23 mouse cellular contexts compared by ENCODE assay signal in genomic region chr1:170164053-170164614, GRCm38 (mm10). TPM values are rescaled to one million over a fixed set of nuclear protein-coding genes. Genes with fewer than 3 reads are reported as not detected.
DNase-seq lines count a peak whose midpoint lies in the region; ATAC-seq and TF ChIP-seq lines count a peak whose summit lies in the region.
"Had no signal": no experiment of that assay in that cellular context is flagged by ENCODE, and none has a peak within 500 bp of the region (broad histone marks: within the 10 kb centered on the region; RNA-seq: fewer than 3 reads in every experiment).

No protein-coding gene starts in this region.

- no peak for TF ChIP-seq CTCF in lung, postnatal 0 days (IDR thresholded peaks at IDR 0.05)
- no peak for TF ChIP-seq CTCF in lung, adult 2 months (IDR thresholded peaks at IDR 0.05; ENCODE audit: insufficient read depth, low read length)
- TF ChIP-seq CTCF in intestine, postnatal 0 days (IDR thresholded peaks at IDR 0.05; ENCODE audit: low read depth) = no peak

- no peaks in the 10 kb centered on the region for H3K27me3 ChIP-seq in kidney, embryonic 15.5 days
- H3K27me3 ChIP-seq in lung, postnatal 0 days (replicated peaks; ENCODE audit: insufficient read depth, low read length) = no peaks in the 10 kb centered on the region
- no peaks in the 10 kb centered on the region for H3K27me3 ChIP-seq in intestine, postnatal 0 days (replicated peaks; ENCODE audit: control insufficient read depth, insufficient read depth, low read length)
- no peaks in the 10 kb centered on the region for H3K27me3 ChIP-seq in stomach, embryonic 16.5 days (ENCODE audit: control insufficient read depth, insufficient read depth, low read length)
- H3K27me3 ChIP-seq in hindbrain, embryonic 10.5 days (ENCODE audit: insufficient read depth, poor library complexity, severe bottlenecking) = no peaks in the 10 kb centered on the region
- H3K27me3 ChIP-seq: embryonic facial prominence, embryonic 12.5 days; forebrain, embryonic 15.5 days; hindbrain, embryonic 12.5 days; liver, embryonic 15.5 days; midbrain, embryonic 15.5 days had no signal

- H3K4me1 ChIP-seq in kidney, embryonic 15.5 days = peaks cover 6% of the 10 kb centered on the region; the same call in 1 of the 2 replicates
- H3K4me1 ChIP-seq in lung, postnatal 0 days (ENCODE audit: insufficient read depth, low read depth, low read length) = peaks cover 8% of the 10 kb centered on the region; the same call in 1 of the 2 replicates
- H3K4me1 ChIP-seq in lung, adult 2 months (ENCODE audit: control insufficient read depth, insufficient read depth, low read length) = peaks cover 14% of the 10 kb centered on the region
- no peaks in the 10 kb centered on the region; the same call in 1 of the 2 replicates for H3K4me1 ChIP-seq in intestine, postnatal 0 days (replicated peaks; ENCODE audit: control insufficient read depth, insufficient read depth, low read length)
- peaks cover 5% of the 10 kb centered on the region for H3K4me1 ChIP-seq in stomach, embryonic 16.5 days (ENCODE audit: control insufficient read depth, insufficient read depth, low read length)
- H3K4me1 ChIP-seq in hindbrain, embryonic 10.5 days (replicated peaks) = peaks cover 7% of the 10 kb centered on the region
- H3K4me1 ChIP-seq: embryonic facial prominence, embryonic 12.5 days; forebrain, embryonic 15.5 days; midbrain, embryonic 15.5 days had no signal

- WGBS in kidney, embryonic 15.5 days = 79% methylated on average over 2 of the region's 2 CpGs
- WGBS in lung, postnatal 0 days = 76% methylated on average over 2 of the region's 2 CpGs
- WGBS in lung, adult 2 months = 69% methylated on average over 2 of the region's 2 CpGs
- WGBS in intestine, postnatal 0 days = 54% methylated on average over 2 of the region's 2 CpGs
- WGBS in stomach, embryonic 16.5 days = 59% methylated on average over 2 of the region's 2 CpGs
- 84% methylated on average over 2 of the region's 2 CpGs for WGBS in hindbrain, embryonic 10.5 days

- H3K27ac ChIP-seq in kidney, embryonic 15.5 days = peak overlapping the region; percentile 14; the same call in 1 of the 2 replicates
- peak overlapping the region; percentile 20; the same call in 1 of the 2 replicates for H3K27ac ChIP-seq in lung, postnatal 0 days (ENCODE audit: low read length)
- H3K27ac ChIP-seq in intestine, postnatal 0 days (ENCODE audit: low read depth, low read length) = no peak overlapping the region
- H3K27ac ChIP-seq in stomach, embryonic 16.5 days (ENCODE audit: low read length) = peak overlapping the region; percentile 73
- no peak overlapping the region for H3K27ac ChIP-seq in hindbrain, embryonic 10.5 days
- H3K27ac ChIP-seq: embryonic facial prominence, embryonic 12.5 days; forebrain, embryonic 15.5 days; hindbrain, embryonic 12.5 days; hindbrain, postnatal 0 days; liver, embryonic 15.5 days; midbrain, embryonic 15.5 days had no signal

- DNase-seq in kidney, postnatal 4 days = no peak
- no peak for DNase-seq in lung, postnatal 0 days (ENCODE audit: low spot score)
- no peak for DNase-seq in lung, adult 2 months
- no peak for DNase-seq in hindbrain, embryonic 10.5 days (ENCODE audit: low spot score)
- DNase-seq in frontal cortex, postnatal 14 days (ENCODE audit: low spot score in 2 of 2) = no peak
- DNase-seq: adrenal gland, postnatal 10 days; B cell, adult 2 months; cerebellum, adult 11 months; cerebellum, adult 9-10 months; embryo, embryonic 11 days; gastrocnemius, postnatal 10 days; layer of hippocampus, postnatal 36 days; liver; right cerebral cortex, adult 18-20 months had no signal

- H3K9me3 ChIP-seq in kidney, embryonic 15.5 days (replicated peaks) = no peaks in the 10 kb centered on the region
- no peaks in the 10 kb centered on the region for H3K9me3 ChIP-seq in lung, postnatal 0 days (ENCODE audit: low read length)
- no peaks in the 10 kb centered on the region for H3K9me3 ChIP-seq in intestine, postnatal 0 days (ENCODE audit: control insufficient read depth)
- H3K9me3 ChIP-seq in stomach, embryonic 16.5 days (replicated peaks; ENCODE audit: control insufficient read depth, low read length) = no peaks in the 10 kb centered on the region
- H3K9me3 ChIP-seq in hindbrain, embryonic 10.5 days = no peaks in the 10 kb centered on the region
- H3K9me3 ChIP-seq: embryonic facial prominence, embryonic 12.5 days; forebrain, embryonic 15.5 days; hindbrain, embryonic 12.5 days; liver, embryonic 15.5 days; midbrain, embryonic 15.5 days had no signal

- TF ChIP-seq POLR2A in lung, adult 2 months (IDR thresholded peaks at IDR 0.05; ENCODE audit: borderline replicate concordance, extremely low read depth, low read depth, low read length) = no peak

- no peak overlapping the region for H3K4me3 ChIP-seq in kidney, embryonic 15.5 days (replicated peaks)
- no peak overlapping the region for H3K4me3 ChIP-seq in lung, postnatal 0 days (ENCODE audit: low read depth, low read length)
- H3K4me3 ChIP-seq in lung, adult 2 months (replicated peaks; ENCODE audit: extremely low read depth, low read depth, low read length) = no peak overlapping the region
- no peak overlapping the region for H3K4me3 ChIP-seq in intestine, postnatal 0 days (ENCODE audit: low read depth, low read length)
- no peak overlapping the region for H3K4me3 ChIP-seq in stomach, embryonic 16.5 days (replicated peaks; ENCODE audit: low read length)
- H3K4me3 ChIP-seq in hindbrain, embryonic 10.5 days = no peak overlapping the region
- H3K4me3 ChIP-seq: embryonic facial prominence, embryonic 12.5 days; forebrain, embryonic 15.5 days; hindbrain, embryonic 12.5 days; liver, embryonic 15.5 days; midbrain, embryonic 15.5 days had no signal

- H3K4me2 ChIP-seq in kidney, embryonic 15.5 days = no peak overlapping the region
- H3K4me2 ChIP-seq in lung, postnatal 0 days (replicated peaks; ENCODE audit: low read depth, low read length) = no peak overlapping the region
- H3K4me2 ChIP-seq in intestine, postnatal 0 days (replicated peaks; ENCODE audit: low read depth) = no peak overlapping the region
- no peak overlapping the region for H3K4me2 ChIP-seq in stomach, embryonic 16.5 days (ENCODE audit: low read depth, low read length)
- H3K4me2 ChIP-seq: embryonic facial prominence, embryonic 12.5 days; forebrain, embryonic 15.5 days; hindbrain, embryonic 12.5 days; liver, embryonic 15.5 days; midbrain, embryonic 15.5 days had no signal

- ATAC-seq in kidney, embryonic 15.5 days (replicated peaks; ENCODE audit: low FRiP score) = 0 out of 2 replicates have a peak, but pooled peaks have one; percentile 43
- no peak for ATAC-seq in lung, postnatal 0 days
- peak; percentile 49; the same call in 1 of the 2 replicates for ATAC-seq in intestine, postnatal 0 days
- ATAC-seq in stomach, embryonic 16.5 days (ENCODE audit: insufficient read depth, low FRiP score) = no peak
- ATAC-seq: forebrain, embryonic 15.5 days; hindbrain, postnatal 0 days; midbrain, embryonic 15.5 days had no signal

- peaks cover 44% of the 10 kb centered on the region for H3K36me3 ChIP-seq in kidney, embryonic 15.5 days
- peaks cover 6% of the 10 kb centered on the region; the same call in 1 of the 2 replicates for H3K36me3 ChIP-seq in lung, postnatal 0 days (ENCODE audit: insufficient read depth, low read length)
- H3K36me3 ChIP-seq in intestine, postnatal 0 days (ENCODE audit: control insufficient read depth, insufficient read depth) = peaks cover 17% of the 10 kb centered on the region
- H3K36me3 ChIP-seq in stomach, embryonic 16.5 days (ENCODE audit: control insufficient read depth, insufficient read depth, low read length) = peaks cover 8% of the 10 kb centered on the region
- peaks cover 21% of the 10 kb centered on the region for H3K36me3 ChIP-seq in hindbrain, embryonic 10.5 days

- TF ChIP-seq EP300 in lung, postnatal 0 days (IDR thresholded peaks at IDR 0.05) = no peak

- no peak overlapping the region for H3K9ac ChIP-seq in kidney, embryonic 15.5 days
- H3K9ac ChIP-seq in lung, postnatal 0 days (replicated peaks; ENCODE audit: low read depth) = no peak overlapping the region
- no peak overlapping the region for H3K9ac ChIP-seq in intestine, postnatal 0 days (ENCODE audit: low read depth, low read length)
- H3K9ac ChIP-seq in stomach, embryonic 16.5 days (ENCODE audit: low read length) = no peak overlapping the region
- H3K9ac ChIP-seq: embryonic facial prominence, embryonic 12.5 days; forebrain, embryonic 15.5 days; hindbrain, embryonic 12.5 days; liver, embryonic 15.5 days; midbrain, embryonic 15.5 days had no signal

RNA-seq across cellular contexts. Expression of gene Uap1, which starts 10.6 kb away (rescaled TPM):
- polyA plus RNA-seq in kidney, embryonic 15.5 days (2015; fragmentation: Nextera tagmentation; extraction: Ambion mirVana) = 52.2 and 56.4 TPM in 2 replicates
- 50.6 and 53.2 TPM in 2 replicates for polyA plus RNA-seq in lung, postnatal 0 days (2015; fragmentation: Nextera tagmentation; extraction: Ambion mirVana)
- polyA plus RNA-seq in lung, adult 2 months (2012; rRNA removed) = 17.2 and 19.4 TPM in 2 replicates
- 22.3 TPM in 2 replicates for polyA plus RNA-seq in intestine, postnatal 0 days (2015; fragmentation: Nextera tagmentation; extraction: Ambion mirVana)
- 58.9 and 64.0 TPM in 2 replicates for polyA plus RNA-seq in stomach, embryonic 16.5 days (2015; fragmentation: Nextera tagmentation; extraction: Ambion mirVana)
- polyA plus RNA-seq in hindbrain, embryonic 10.5 days (2016; fragmentation: Nextera tagmentation; extraction: Ambion mirVana) = 54.9 and 58.6 TPM in 2 replicates

RNA-seq across cellular contexts. Expression of gene Uhmk1, which starts 51.1 kb away (rescaled TPM):
- polyA plus RNA-seq in kidney, embryonic 15.5 days (2015; fragmentation: Nextera tagmentation; extraction: Ambion mirVana) = 8.3 and 8.7 TPM in 2 replicates
- polyA plus RNA-seq in lung, postnatal 0 days (2015; fragmentation: Nextera tagmentation; extraction: Ambion mirVana) = 4.8 and 5.2 TPM in 2 replicates
- 13.0 and 18.3 TPM in 2 replicates for polyA plus RNA-seq in lung, adult 2 months (2012; rRNA removed)
- 5.4 and 5.8 TPM in 2 replicates for polyA plus RNA-seq in intestine, postnatal 0 days (2015; fragmentation: Nextera tagmentation; extraction: Ambion mirVana)
- 7.3 and 7.8 TPM in 2 replicates for polyA plus RNA-seq in stomach, embryonic 16.5 days (2015; fragmentation: Nextera tagmentation; extraction: Ambion mirVana)
- polyA plus RNA-seq in hindbrain, embryonic 10.5 days (2016; fragmentation: Nextera tagmentation; extraction: Ambion mirVana) = 10.8 and 11.2 TPM in 2 replicates

RNA-seq across cellular contexts. Expression of gene Ddr2, which starts 53.6 kb away (rescaled TPM):
- 33.3 and 35.0 TPM in 2 replicates for polyA plus RNA-seq in kidney, embryonic 15.5 days (2015; fragmentation: Nextera tagmentation; extraction: Ambion mirVana)
- 20.6 and 23.7 TPM in 2 replicates for polyA plus RNA-seq in lung, postnatal 0 days (2015; fragmentation: Nextera tagmentation; extraction: Ambion mirVana)
- polyA plus RNA-seq in lung, adult 2 months (2012; rRNA removed) = 31.3 and 42.6 TPM in 2 replicates
- polyA plus RNA-seq in intestine, postnatal 0 days (2015; fragmentation: Nextera tagmentation; extraction: Ambion mirVana) = 15.6 and 16.4 TPM in 2 replicates
- 57.1 and 60.3 TPM in 2 replicates for polyA plus RNA-seq in stomach, embryonic 16.5 days (2015; fragmentation: Nextera tagmentation; extraction: Ambion mirVana)
- polyA plus RNA-seq in hindbrain, embryonic 10.5 days (2016; fragmentation: Nextera tagmentation; extraction: Ambion mirVana) = 30.1 TPM in 2 replicates

Comparison
In these comparisons a context has a peak if more than half of its experiments do, and no peak if none do; other contexts are left out.
1. ATAC-seq: peak in kidney, embryonic 15.5 days (single experiment) and intestine, postnatal 0 days (single experiment); none in lung, postnatal 0 days (single experiment) and stomach, embryonic 16.5 days (single experiment).
2. H3K27ac ChIP-seq: peak in kidney, embryonic 15.5 days (single experiment), lung, postnatal 0 days (single experiment) and stomach, embryonic 16.5 days (single experiment); none in intestine, postnatal 0 days (single experiment) and hindbrain, embryonic 10.5 days (single experiment).